Mouse (Mus musculus): ENCODE data around the gene Mpp3. TPM values are rescaled to one million over a fixed set of nuclear protein-coding genes. Genes with fewer than 3 reads are reported as not detected.

The Mpp3 gene
- polyA plus RNA-seq, 1 experiment = 0.90 TPM

DNA sequence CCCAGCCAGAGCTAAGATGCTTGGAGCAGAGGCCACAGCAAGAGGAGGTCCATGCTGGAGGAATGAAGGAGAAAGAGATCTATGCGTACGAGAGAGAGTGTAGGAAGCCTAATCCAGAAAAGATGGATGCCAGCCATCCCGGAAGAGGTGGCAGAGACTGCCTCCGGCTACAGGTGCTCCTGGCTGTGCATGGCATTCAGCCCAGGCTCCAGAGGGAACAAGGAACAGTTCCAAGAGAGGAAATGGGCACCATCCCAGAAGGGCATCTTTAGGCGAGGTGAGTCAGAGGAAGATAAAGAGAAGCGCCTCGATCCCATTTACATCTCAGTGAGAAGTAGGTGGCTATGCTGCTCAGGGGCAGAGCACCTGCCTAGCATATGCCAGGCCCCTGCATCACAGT, 2.9 kb upstream of the Mpp3 start:
- H3K36me3 ChIP-seq (ENCODE audit: control insufficient read depth, insufficient read depth, low read length) = no peaks in the 10 kb centered on the region
- peaks cover 10% of the 10 kb centered on the region for H3K4me1 ChIP-seq (ENCODE audit: control insufficient read depth, insufficient read depth, insufficient read length, low read length)
- 30% methylated on average over 7 of the region's 7 CpGs for WGBS
- H3K4me3 ChIP-seq (ENCODE audit: low read depth, low read length) = no peak overlapping the region
- H3K27me3 ChIP-seq (ENCODE audit: control insufficient read depth, insufficient read depth, low read length) = no peaks in the 10 kb centered on the region
- no peak for TF ChIP-seq CTCF (IDR thresholded peaks at IDR 0.05; ENCODE audit: extremely low read depth, insufficient read length, insufficient replicate concordance, low read depth, low read length)
- no peak for TF ChIP-seq POLR2A (IDR thresholded peaks at IDR 0.05; ENCODE audit: low read depth, low read length)
- no peak overlapping the region for H3K27ac ChIP-seq (ENCODE audit: insufficient read depth, low read depth, low read length)

- no peaks in the 10 kb centered on the region for H3K36me3 ChIP-seq (ENCODE audit: control insufficient read depth, insufficient read depth, low read length)
- H3K27me3 ChIP-seq (ENCODE audit: control insufficient read depth, insufficient read depth, low read length) = 0 out of 2 replicates have a peak, but pooled peaks cover 4% of the 10 kb centered on the region
- no peak overlapping the region for H3K4me3 ChIP-seq (ENCODE audit: low read depth, low read length)
- no peak for TF ChIP-seq CTCF (IDR thresholded peaks at IDR 0.05; ENCODE audit: extremely low read depth, insufficient read length, insufficient replicate concordance, low read depth, low read length)
- no peak for TF ChIP-seq POLR2A (IDR thresholded peaks at IDR 0.05; ENCODE audit: low read depth, low read length)
- H3K4me1 ChIP-seq (ENCODE audit: control insufficient read depth, insufficient read depth, insufficient read length, low read length) = peaks cover 11% of the 10 kb centered on the region
- WGBS = 40% methylated on average over 7 of the region's 7 CpGs
- no peak overlapping the region for H3K27ac ChIP-seq (ENCODE audit: insufficient read depth, low read depth, low read length)
These were observed 1.7 kb upstream of the Mpp3 start for GRCm38 (mm10) chr11:102029966-102030365.

GRCm38 (mm10) chr11:102029304-102029703, 1.0 kb upstream of the Mpp3 start:
- Histone ChIP-seq H3K27ac (ENCODE audit: insufficient read depth, low read depth, low read length) (no peak overlapping the region), H3K36me3 (ENCODE audit: control insufficient read depth, insufficient read depth, low read length) (no peaks in the 10 kb centered on the region), H3K4me1 (ENCODE audit: control insufficient read depth, insufficient read depth, insufficient read length, low read length) (peaks cover 11% of the 10 kb centered on the region), H3K4me3 (ENCODE audit: low read depth, low read length) (no peak overlapping the region), H3K27me3 (ENCODE audit: control insufficient read depth, insufficient read depth, low read length) (0 out of 2 replicates have a peak, but pooled peaks cover 4% of the 10 kb centered on the region)
- 85% methylated on average over 4 of the region's 4 CpGs for WGBS
- no peak for TF ChIP-seq POLR2A (IDR thresholded peaks at IDR 0.05; ENCODE audit: low read depth, low read length)
- no peak for TF ChIP-seq CTCF (IDR thresholded peaks at IDR 0.05; ENCODE audit: extremely low read depth, insufficient read length, insufficient replicate concordance, low read depth, low read length)

- Histone ChIP-seq H3K36me3 (ENCODE audit: control insufficient read depth, insufficient read depth, low read length) (no peaks in the 10 kb centered on the region), H3K27me3 (ENCODE audit: control insufficient read depth, insufficient read depth, low read length) (0 out of 2 replicates have a peak, but pooled peaks cover 4% of the 10 kb centered on the region), H3K4me3 (ENCODE audit: low read depth, low read length) (peak overlapping the region; percentile 88), H3K27ac (ENCODE audit: insufficient read depth, low read depth, low read length) (no peak overlapping the region), H3K4me1 (ENCODE audit: control insufficient read depth, insufficient read depth, insufficient read length, low read length) (peaks cover 9% of the 10 kb centered on the region)
- TF ChIP-seq POLR2A (IDR thresholded peaks at IDR 0.05; ENCODE audit: low read depth, low read length) (no peak), CTCF (IDR thresholded peaks at IDR 0.05; ENCODE audit: extremely low read depth, insufficient read length, insufficient replicate concordance, low read depth, low read length) (no peak)
- WGBS = 6% methylated on average over 12 of the region's 12 CpGs
These were observed 772 bp downstream of the Mpp3 start for GRCm38 (mm10) chr11:102027361-102028017.

GRCm38 (mm10) chr11:102026694-102027360, 1.4 kb downstream of the Mpp3 start:
- TF ChIP-seq POLR2A (IDR thresholded peaks at IDR 0.05; ENCODE audit: low read depth, low read length) (no peak), CTCF (IDR thresholded peaks at IDR 0.05; ENCODE audit: extremely low read depth, insufficient read length, insufficient replicate concordance, low read depth, low read length) (no peak)
- Histone ChIP-seq H3K27ac (ENCODE audit: insufficient read depth, low read depth, low read length) (no peak overlapping the region), H3K4me3 (ENCODE audit: low read depth, low read length) (peak overlapping the region; percentile 88)

DNA sequence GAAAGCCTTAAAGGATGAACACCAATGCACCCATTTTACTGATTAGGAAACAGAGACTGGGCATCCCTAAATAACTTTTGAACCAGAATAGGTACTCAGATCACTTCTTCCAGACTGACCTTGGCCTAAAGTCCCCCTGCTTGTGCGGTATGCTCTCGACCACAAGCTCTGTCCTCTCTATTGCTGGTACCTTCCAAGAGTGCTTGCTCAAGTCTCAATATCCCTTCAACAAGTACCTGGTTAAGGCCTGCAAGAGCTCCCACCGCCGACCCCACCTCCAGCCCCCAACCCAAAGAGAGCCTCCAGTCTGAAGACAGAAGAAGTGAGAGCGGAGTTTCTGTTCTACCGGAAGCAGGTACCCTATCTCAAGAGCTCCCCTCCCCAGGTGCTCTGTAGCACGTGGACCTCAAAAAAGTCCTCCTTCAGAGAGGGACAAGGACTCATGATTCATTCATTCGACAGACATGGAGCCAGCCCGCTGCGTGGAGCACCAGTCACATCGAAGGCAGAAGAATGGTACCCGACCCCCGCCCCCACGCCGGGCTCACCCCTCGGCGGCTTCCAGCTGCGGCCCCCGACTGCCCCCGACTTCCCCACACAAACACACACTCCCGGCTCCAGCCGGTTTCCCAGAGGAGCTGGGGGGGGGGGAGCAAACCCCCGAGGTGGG, 2.1 kb downstream of the Mpp3 start:
- Histone ChIP-seq H3K36me3 (ENCODE audit: control insufficient read depth, insufficient read depth, low read length) (no peaks in the 10 kb centered on the region), H3K4me3 (ENCODE audit: low read depth, low read length) (peak overlapping the region; percentile 88), H3K27ac (ENCODE audit: insufficient read depth, low read depth, low read length) (no peak overlapping the region), H3K4me1 (ENCODE audit: control insufficient read depth, insufficient read depth, insufficient read length, low read length) (peaks cover 7% of the 10 kb centered on the region), H3K27me3 (ENCODE audit: control insufficient read depth, insufficient read depth, low read length) (0 out of 2 replicates have a peak, but pooled peaks cover 4% of the 10 kb centered on the region)
- WGBS = 9% methylated on average over 23 of the region's 23 CpGs
- TF ChIP-seq CTCF (IDR thresholded peaks at IDR 0.05; ENCODE audit: extremely low read depth, insufficient read length, insufficient replicate concordance, low read depth, low read length) (no peak), POLR2A (IDR thresholded peaks at IDR 0.05; ENCODE audit: low read depth, low read length) (no peak)

More at GRCm38 (mm10) chr11:102026694-102027360, 1.4 kb downstream of the Mpp3 start:
- WGBS = under 1% methylated on average over 64 of the region's 73 CpGs
- Histone ChIP-seq H3K27me3 (ENCODE audit: control insufficient read depth, insufficient read depth, low read length) (0 out of 2 replicates have a peak, but pooled peaks cover 4% of the 10 kb centered on the region), H3K36me3 (ENCODE audit: control insufficient read depth, insufficient read depth, low read length) (no peaks in the 10 kb centered on the region), H3K4me1 (ENCODE audit: control insufficient read depth, insufficient read depth, insufficient read length, low read length) (peaks cover 7% of the 10 kb centered on the region)

- TF ChIP-seq CTCF (IDR thresholded peaks at IDR 0.05; ENCODE audit: extremely low read depth, insufficient read length, insufficient replicate concordance, low read depth, low read length) (no peak), POLR2A (IDR thresholded peaks at IDR 0.05; ENCODE audit: low read depth, low read length) (no peak)
- Histone ChIP-seq H3K27me3 (ENCODE audit: control insufficient read depth, insufficient read depth, low read length) (0 out of 2 replicates have a peak, but pooled peaks cover 4% of the 10 kb centered on the region), H3K27ac (ENCODE audit: insufficient read depth, low read depth, low read length) (no peak overlapping the region), H3K36me3 (ENCODE audit: control insufficient read depth, insufficient read depth, low read length) (no peaks in the 10 kb centered on the region), H3K4me3 (ENCODE audit: low read depth, low read length) (no peak overlapping the region), H3K4me1 (ENCODE audit: control insufficient read depth, insufficient read depth, insufficient read length, low read length) (peaks cover 7% of the 10 kb centered on the region)
- WGBS = 85% methylated on average over 7 of the region's 7 CpGs
These were observed 2.9 kb downstream of the Mpp3 start for GRCm38 (mm10) chr11:102025354-102025753.
